Mouse (Mus musculus) induced T-regulatory cell, adult 2 months (primary cell): ENCODE results near the gene 5730507C01Rik.
"Not testable (repeated sequence)": the region's sequence is repeated elsewhere in the genome, so short reads cannot be mapped to it uniquely, and the experiment has no call there.

Experiments used
- DNase-seq: peaks from one replicate; pipeline ENCODE4 v3.0.0-alpha.2; 2012; ENCODE audit warnings: low read depth

Gene 5730507C01Rik

DNA sequence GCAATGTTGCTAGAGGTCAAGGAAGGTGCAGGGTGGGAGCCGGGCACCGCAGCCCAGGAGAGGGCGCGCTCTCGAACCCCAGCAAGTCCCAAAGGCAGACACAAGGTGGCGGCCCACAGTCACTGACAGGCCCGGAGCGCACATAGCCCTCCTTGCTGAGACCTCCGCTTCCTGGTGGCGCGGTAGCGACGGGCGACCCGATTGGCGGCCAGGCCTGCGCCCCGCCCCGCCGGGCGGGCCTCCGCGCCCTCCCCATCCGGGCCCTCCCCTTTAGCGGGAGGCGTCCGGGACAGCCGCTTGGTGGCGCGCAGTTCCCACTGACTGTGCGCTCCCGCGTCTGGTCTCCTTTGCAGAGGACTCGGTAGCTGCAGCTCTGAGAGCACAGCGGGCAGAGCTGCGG, at the start of gene 5730507C01Rik:
Gene 5730507C01Rik (plus strand): TSS at position 340 of the 400 bp plus-strand sequence.
- no peak for DNase-seq

DNA sequence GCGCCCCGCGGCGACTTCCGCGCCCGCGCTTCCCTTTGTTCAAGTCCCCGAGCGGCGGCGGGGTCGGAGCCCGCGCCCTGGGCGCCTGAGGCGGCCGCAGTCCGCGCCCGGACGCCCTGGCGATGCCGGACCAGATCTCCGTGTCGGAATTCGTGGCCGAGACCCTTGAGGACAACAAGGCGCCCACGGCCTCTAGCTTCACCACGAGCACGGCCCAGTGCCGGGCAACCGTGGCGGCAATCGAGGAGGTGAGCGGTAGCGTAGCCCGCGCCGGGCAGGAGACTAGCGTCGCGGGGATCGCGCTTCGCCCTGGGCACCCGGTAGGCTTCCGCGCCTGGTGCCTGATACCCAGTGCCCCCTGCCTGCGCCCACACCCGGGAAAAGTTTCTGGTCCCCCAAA, 306 bp downstream of the 5730507C01Rik start:
- DNase-seq, result not testable (repeated sequence)

DNA sequence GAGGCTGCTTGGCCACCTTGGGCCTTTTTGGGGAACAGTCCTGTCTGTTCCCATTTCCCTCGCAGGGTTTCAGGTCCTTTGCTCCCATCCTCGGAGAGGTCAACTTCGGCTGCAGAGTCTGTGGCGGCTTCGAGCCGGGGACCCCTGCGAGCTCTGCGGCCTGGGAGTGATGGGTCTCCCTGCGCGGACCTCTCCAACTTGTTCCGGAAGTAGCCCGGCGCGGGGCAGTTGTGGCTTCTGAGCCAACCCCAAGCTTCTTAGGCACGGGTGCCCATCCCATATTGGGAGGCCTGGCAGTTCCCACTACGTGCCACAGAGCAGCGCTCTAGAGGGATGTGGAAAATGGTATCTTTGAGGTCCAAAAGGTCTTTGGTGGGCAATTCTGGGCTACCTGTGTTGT, 767 bp downstream of the 5730507C01Rik start:
- not testable (repeated sequence) for DNase-seq
